Mouse (Mus musculus): ENCODE measurements around the gene Bmt2.

- no peak for TF ChIP-seq CTCF (IDR thresholded peaks at IDR 0.05; ENCODE audit: control insufficient read depth, insufficient read depth, low read length)
- no peak for TF ChIP-seq POLR2A (IDR thresholded peaks at IDR 0.05; ENCODE audit: borderline replicate concordance, control insufficient read depth, low read depth, low read length)
Measured at GRCm38 (mm10) chr6:13696882-13697281, 19.1 kb upstream of the Bmt2 start.

Data from bone marrow, adult 2 months (tissue).